Mouse (Mus musculus): Measurements from ENCODE around the gene Cbx7. TPM values are rescaled to one million over a fixed set of nuclear protein-coding genes. Genes with fewer than 3 reads are reported as not detected.

Cbx7 gene
- total RNA-seq, 4 experiments from 2014 or later = 18.7 to 28.2 (median 21.1) TPM

DNA sequence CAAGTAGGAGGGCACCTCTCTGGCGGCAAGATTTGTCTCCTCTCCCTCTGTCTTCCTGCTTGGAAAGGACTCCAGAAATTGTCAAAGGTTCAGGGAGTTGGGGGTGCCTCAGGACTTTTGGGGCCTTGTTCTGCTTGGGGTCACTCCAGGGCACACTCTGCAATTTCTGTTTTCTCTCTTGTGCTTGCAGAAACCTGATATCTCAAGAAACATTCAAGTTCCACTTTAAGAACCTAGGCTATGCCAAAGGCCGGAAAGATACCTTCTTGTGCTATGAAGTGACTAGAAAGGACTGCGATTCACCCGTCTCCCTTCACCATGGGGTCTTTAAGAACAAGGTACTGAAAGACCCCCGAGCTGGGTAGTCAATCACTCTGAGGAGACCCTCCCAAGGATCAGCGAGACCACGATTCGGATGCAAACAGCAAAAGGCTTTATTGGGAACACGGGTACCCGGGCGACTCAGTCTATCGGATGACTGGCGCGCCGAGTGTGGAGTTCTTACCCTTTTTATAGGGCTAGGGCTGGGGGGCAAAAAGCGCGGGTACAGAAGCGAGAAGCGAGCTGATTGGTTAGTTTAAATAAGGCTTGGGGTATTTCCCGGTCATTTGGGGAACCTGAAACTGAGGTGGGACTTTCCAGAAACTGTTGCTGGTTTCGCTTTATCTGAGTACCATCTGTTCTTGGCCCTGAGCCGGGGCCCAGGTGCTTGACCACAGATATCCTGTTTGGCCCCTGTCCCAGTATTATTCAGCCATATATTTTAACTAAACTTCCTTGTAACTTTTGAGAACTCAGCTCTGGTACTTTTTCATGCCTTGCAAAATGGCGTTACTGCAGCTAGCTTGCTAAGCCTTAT, 75.5 kb downstream of the Cbx7 start:
- DNase-seq (ENCODE audit: low spot score) = peak; percentile 42

DNA sequence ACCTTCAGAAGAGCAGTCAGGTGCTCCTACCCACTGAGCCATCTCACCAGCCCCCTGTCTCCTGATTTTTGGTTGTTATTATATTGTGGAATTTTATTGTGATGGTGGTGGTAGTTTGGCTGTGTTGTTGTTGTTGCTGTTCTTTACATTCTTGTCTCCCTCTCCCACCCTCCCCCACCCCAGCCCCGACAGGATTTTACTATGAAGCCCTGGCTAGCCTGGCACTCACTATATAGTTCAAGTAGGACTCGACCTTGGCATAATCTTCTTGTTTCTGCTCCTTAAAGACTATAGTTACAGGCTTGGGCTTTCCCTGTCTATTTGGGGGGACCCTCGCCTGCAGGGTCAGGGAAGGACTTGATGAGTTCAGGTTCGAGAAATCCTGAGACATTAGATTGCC, 76.6 kb downstream of the Cbx7 start:
- no peak for DNase-seq (ENCODE audit: low spot score)

DNA sequence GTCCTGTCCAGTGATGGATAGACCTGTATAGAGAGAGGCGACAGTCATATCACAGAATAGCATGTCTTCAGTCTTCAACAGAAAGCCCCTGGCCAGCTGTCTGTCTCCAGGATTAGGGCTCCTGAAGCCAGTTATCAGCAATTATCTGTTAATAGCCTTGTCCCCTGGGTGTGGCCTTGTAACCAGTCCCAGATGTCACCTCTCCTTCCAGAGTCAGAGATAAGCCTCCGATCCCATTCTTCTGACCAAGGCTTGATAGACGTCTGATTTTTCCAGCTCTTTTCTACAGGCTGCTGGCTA, 77.1 kb downstream of the Cbx7 start:
- no peak for DNase-seq (ENCODE audit: low spot score)

DNA sequence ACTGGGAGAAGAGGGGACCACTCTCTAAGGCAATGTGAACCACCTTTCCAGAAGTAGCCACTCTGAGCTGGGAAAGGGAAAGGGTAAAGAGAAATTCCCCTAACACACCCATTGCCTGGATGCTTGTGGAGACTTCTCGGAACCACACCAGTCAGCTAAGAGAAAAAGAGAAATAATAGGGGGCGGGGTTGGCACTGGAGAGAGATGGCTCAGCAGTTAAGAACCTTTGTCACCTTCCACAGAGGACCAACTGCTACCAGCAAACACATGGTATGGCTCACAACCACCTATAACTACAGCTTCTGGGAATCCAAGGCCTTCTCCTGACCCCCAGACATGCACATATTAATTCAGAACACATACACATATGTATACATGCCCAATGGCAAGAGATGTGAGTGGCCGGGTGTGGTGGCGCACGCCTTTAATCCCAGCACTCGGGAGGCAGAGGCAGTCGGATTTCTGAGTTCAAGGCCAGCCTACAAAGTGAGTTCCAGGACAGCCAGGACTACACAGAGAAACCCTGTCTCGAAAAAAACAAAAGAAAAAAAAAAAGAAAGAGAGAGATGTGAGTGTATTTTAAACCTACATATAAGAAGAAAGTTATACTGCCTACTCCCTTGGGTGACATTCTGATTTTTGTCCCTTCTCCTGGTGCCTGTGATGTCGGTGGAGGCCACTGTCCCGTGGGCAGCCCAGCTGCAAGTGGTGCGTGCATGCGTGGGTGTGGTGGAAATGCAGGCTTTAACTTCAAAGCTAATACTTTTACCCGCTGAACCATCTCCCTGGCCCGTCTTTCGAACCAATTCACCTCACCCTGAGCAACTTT, 77.7 kb downstream of the Cbx7 start:
- DNase-seq (ENCODE audit: low spot score) = no peak

DNA sequence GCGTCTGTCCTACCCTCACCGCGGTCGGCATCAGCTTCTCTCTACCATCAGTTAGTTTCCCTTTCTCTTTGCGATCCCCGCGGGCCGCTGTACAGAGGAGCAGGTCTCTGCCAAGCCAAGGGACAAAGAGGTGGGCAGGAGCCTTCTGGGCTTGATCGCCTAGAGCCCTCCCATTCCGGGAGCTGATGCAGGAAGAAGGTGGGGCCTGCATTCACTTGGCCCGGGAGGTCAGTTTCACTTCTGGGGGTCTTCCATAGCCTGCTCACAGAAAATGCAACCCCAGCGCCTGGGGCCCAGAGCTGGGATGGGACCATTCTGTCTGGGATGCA, 78.7 kb downstream of the Cbx7 start:
- DNase-seq (ENCODE audit: low spot score) = peak; percentile 89

DNA sequence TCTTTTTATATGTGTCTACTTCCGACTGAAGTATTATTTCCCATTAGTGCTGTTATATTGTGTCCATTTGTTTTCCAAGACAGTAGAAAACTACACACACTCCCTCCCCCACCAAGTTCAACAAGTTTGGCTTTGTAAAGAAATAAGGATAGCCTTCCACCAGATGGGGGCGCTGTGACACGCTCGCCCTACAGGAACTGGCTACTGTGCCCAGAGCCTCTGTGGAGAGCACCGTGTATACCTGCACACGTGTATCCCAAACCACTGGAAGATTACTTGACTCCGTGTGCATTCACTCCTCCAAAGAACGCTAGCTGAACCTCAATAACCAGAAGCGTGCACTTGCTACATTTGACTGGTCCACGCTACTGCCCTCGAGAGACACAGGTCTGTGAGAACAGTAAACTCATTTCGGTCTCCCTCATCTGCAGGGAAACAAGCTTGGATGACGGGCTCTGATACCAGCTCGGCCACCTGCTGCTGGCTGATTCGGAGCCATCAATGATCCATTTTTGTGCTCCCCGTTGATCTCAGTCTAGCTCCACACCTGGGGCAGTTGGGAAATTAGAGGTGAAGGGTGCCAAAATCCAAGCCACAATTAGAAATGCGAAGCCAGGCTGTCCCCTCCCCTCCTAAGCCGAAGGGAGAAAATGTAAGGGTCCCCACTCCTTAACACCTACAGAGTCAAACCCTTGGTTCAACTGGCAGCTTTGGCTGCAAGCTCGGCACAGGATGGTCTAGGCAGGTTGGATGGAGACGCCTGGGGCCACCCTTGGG, 79.3 kb downstream of the Cbx7 start, which contains the start of gene Apobec3:
Gene Apobec3 (plus strand): TSS at position 224 of the 777 bp plus-strand sequence.
- DNase-seq (ENCODE audit: low spot score) = peak; percentile 73

DNA sequence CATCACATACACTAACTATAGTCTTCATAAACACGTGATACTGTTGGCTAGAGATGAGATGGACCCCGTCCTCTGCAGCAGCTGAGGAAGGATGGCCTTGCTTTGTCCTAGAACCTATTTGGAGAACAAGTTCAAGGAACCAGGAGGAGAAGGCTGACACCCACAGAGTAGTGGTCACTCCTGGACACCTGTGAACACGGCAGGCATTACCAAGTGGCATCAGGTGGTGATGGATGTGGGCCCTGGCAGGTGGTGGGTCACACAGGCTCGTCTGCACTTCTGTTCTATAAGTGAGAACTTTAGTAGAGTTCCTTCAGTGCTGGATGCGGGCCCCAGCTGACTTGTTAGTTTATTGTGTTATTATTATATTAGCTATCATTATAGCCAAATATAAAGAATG, 86.1 kb downstream of the Cbx7 start:
- no peak for DNase-seq (ENCODE audit: low spot score)

DNA sequence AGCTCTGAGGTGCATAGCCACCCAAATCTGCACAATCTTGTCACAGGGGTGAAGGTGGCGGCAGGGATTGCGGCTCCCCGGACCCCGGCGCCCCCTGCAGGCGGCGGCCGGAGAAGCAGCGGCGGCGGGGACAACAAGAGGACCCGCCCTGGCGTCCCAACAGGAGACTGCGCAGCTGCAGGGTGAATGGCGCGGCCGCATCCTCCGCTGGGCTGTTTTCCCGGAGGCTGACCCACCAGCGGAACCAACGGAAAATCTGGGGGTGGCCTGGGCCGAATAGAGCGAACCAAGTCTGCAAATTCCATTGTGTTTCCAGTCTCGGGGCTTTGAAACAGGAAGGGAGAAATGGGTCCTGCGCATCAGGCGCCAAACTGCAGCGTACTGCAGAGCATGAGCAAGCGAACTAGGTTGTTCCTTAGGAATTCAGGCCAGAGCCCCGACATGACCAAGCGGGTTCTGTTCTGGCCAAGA, 87.5 kb downstream of the Cbx7 start:
- peak; percentile 96 for DNase-seq (ENCODE audit: low spot score)

DNA sequence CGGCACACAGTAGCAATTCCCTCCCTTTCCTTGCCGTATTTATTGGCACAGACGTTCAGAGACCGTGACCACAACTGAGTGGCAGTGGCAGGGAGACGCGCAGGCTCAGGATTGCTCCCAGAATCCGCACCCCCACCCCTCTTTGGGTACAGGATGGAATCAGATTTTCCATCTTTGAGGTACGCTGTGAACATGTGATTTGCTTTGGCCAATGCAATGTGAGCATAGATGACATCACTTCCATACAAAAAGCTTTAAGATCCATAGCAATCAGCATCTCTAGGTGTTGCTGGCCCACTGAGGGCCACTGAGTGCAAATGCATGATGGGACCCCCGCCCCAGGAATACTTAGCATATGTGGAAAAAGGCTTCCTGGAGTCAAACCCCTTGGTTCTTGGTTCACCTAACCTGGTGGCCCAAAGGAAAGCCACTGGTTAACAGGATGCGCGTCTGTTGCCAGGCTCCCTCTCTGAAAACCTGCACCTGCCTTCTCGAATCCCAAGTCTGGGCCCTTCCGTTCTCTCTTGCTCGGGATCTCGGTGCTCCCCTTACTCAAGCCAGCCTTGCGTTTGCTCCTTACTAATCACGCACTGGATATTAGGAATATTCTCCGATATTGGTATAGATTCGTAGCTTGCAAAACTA, 88.2 kb downstream of the Cbx7 start:
- DNase-seq (ENCODE audit: low spot score) = no peak

DNA sequence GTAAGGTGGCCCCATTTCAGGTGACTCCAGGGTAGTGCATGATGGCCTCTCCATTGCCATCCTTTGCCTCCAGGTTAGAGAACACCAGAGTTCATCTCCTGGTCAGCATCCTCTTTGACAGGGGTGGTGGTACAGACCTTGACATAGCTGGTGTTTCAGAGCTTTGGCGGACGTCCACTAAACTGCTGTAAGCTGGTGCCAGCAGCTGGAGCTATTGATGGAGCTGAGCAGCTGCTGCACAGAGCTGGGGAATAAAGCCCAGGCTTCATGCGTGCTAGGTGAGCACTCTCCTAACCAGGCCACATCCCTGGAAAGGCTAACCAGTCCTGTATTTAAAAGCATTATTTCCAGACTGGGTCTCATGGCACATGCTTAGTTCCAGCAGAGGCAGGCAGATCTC, 90.4 kb downstream of the Cbx7 start:
- DNase-seq (ENCODE audit: low spot score) = no peak

DNA sequence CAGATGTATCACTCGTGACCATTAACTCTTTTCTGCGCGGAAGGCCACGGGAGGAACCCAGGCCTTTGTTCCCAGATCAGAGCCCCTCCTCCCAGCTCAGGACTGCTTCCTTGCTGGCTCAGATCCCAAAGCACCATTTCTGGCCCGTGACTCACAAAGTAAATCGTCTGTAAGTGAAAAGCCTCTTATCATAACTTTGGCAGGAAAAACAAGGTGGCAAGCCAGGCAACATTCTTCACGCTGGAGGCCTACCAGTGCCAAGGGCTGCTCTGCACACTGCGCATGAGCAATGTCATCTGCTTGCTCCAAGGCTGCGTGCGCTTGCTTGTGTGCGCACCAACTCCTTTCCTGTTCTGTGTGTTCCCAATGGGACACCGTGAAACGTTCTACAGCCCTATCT, 91.6 kb downstream of the Cbx7 start:
- peak; percentile 94 for DNase-seq (ENCODE audit: low spot score)

DNA sequence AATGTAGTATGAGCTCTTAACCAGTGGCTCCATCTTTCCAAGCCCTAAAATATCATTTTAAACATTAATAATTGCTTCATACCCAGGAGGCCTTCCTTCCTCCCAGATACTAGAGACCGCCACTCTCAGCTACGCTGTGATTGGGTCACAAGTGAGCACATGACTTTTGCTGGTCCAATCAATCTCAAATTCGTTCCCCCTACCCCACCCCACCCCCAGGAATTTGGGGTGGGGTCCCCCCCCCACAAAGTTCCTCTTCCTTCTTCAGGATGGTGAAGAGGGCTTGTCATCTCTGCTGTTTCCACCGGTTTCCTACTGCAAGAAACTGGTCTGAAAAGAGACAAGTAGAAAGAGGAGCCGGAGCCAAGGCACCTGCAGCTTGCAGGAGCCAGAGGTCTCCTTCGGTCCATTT, 92.2 kb downstream of the Cbx7 start:
- no peak for DNase-seq (ENCODE audit: low spot score)

DNA sequence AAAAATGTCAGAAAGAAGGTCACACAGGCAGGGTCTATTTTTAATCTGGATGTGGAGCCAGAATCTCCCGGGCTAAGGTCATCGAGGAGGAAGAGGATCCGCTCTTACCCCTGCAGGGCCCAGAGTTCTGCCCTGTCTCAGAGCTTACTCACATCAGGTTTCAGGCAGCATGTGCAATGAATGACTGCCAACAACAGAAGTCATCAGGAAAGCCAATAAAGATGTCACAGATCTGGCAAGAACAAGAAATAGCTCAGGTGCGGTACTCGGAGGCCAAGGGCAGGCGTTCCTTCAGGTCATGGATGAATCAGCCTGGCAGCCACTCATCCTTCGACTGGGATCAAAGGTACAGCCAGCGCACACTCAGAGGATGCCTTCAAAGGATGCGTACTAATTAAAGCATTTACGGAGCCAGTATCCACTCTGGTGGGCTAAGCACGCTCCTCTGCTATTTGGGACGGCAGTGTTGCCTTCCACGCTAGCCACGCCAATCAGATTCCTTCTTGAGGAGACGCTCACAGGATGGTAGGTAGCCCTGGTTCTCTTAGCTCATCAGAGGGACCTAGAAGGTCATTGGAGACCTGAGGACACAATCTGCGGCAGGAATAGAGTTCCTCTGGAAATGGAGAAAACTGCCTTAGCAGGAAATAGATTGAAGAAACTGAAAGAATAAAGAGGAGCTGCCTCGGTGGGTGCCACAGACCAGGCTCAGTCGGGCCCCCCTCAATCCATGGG, 95.5 kb downstream of the Cbx7 start:
- no peak for DNase-seq (ENCODE audit: low spot score)

DNA sequence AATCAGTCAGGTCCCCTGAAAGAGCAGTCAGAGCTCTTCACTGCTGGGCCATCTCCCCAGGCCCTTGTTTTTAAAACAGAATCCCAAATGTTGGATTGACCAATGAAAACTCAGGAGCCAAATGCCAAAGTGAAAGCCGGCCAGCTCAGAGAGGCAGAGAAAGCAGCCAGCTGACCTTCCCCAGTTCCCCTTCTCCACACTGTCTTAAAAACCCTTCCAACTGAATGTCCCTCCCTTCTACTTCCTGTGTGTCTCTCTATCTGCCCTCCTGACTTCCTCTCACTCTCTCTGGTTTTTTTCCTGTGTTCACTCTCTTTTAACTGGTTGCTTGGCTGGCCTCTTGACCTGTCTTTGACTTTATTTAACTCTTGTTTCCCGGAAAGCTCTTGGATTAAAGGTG, 96.9 kb downstream of the Cbx7 start:
- no peak for DNase-seq (ENCODE audit: low spot score)

DNA sequence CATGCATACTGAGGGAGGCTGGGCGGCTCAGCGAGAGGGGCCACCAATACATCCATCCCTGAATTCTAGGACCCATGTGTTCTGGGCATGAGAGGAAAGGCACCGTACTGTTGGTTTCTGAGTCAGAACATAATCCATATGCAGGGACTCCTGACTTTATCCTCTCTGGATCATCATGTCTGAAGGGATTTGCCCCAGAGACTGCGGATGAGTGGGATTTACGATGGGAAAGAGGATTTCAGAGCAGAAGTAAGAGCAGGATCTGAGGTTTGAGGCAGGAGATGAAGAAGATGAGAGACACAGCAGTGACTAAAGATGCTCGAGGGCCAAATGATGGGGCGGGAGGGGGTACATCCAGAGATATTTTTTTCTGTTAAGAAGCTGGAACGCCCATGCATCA, 97.4 kb downstream of the Cbx7 start:
- DNase-seq (ENCODE audit: low spot score) = no peak

DNA sequence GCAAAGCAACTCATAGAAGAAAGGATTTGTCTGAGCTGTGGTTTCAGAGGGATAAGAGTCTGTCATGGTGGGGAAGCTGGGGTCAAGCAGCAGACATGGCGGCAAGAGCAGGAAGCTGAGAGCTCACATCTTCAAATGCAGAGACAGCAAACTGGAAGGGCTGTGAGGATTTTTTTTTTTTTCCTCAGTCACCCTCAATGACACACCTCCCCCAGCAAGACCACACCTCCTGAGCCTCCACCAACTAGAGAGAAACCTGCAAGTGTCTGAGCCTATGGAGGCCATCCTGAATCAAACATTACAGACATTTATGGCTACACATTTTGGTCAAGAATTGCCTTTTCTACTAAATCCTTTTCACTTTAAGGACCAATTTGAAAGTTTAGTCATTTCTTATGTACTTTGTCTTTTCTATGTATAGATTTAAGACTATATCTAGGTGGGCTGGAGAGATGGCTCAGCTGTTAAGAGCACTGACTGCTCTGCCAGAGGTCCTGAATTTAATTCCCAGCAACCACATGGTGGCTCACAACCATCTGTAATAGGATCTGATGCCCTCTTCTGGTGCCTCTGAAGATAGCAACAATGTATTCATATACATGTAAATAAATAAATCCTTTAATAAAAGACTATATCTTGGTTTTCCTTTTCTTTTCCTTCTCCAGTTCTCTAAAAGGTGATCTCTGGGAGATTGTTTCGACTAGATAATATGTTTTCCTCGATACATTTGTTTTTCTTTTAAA, 103.5 kb downstream of the Cbx7 start:
- no peak for DNase-seq (ENCODE audit: low spot score)

All from heart, adult 8-10 months (tissue).